Mouse (Mus musculus) frontal cortex, postnatal 25 days (tissue): Measurements from ENCODE around the gene Pou3f3.

Experiments
- DNase-seq, 2 experiments: peaks; one replicate each; pipeline ENCODE4 v3.0.0; 2022; ENCODE audit warnings: low spot score in 2 of 2

Gene Pou3f3

GRCm38 (mm10) chr1:42694665-42695577, 647 bp upstream of the Pou3f3 start:
- no peak for DNase-seq

- no peak for DNase-seq
Measured at GRCm38 (mm10) chr1:42696371-42697031, 933 bp downstream of the Pou3f3 start.

GRCm38 (mm10) chr1:42697321-42697755, 1.8 kb downstream of the Pou3f3 start:
- DNase-seq, result no peak

- no peak for DNase-seq
Measured at GRCm38 (mm10) chr1:42697756-42698583, 2.4 kb downstream of the Pou3f3 start.

GRCm38 (mm10) chr1:42698584-42699333, 3.2 kb downstream of the Pou3f3 start:
- no peak for DNase-seq

GRCm38 (mm10) chr1:42699471-42699871, 3.9 kb downstream of the Pou3f3 start:
- DNase-seq, result no peak

GRCm38 (mm10) chr1:42700171-42700570, 4.6 kb downstream of the Pou3f3 start:
- no peak for DNase-seq

GRCm38 (mm10) chr1:42700815-42701214, 5.2 kb downstream of the Pou3f3 start:
- DNase-seq, result no peak

- DNase-seq, result no peak
Measured at GRCm38 (mm10) chr1:42701833-42702611, 6.5 kb downstream of the Pou3f3 start.

GRCm38 (mm10) chr1:42702984-42703383, 7.4 kb downstream of the Pou3f3 start:
- DNase-seq, result no peak

GRCm38 (mm10) chr1:42703424-42703823, 7.9 kb downstream of the Pou3f3 start:
- no peak for DNase-seq

- DNase-seq, result no peak
Measured at GRCm38 (mm10) chr1:42703851-42704613, 8.5 kb downstream of the Pou3f3 start.

GRCm38 (mm10) chr1:42704981-42705810, 9.6 kb downstream of the Pou3f3 start:
- no peak for DNase-seq

GRCm38 (mm10) chr1:42705811-42706160, 10.2 kb downstream of the Pou3f3 start:
- DNase-seq, result no peak

GRCm38 (mm10) chr1:42707196-42707595, 11.6 kb downstream of the Pou3f3 start:
- DNase-seq, result no peak

- no peak for DNase-seq
Measured at GRCm38 (mm10) chr1:42707611-42708130, 12.1 kb downstream of the Pou3f3 start.

- no peak for DNase-seq
Measured at GRCm38 (mm10) chr1:42709024-42709423, 13.5 kb downstream of the Pou3f3 start.

GRCm38 (mm10) chr1:42709431-42710160, 14.0 kb downstream of the Pou3f3 start:
- no peak for DNase-seq
